Mouse (Mus musculus) E14TG2a.4 (cell line): ENCODE results near the gene Kctd3.

ENCODE experiments used
- CTCF ChIP-seq: conservative IDR thresholded peaks from 2 replicates; pipeline ENCODE4 v1.5.1; 2014; ENCODE audit warnings: low read length
- NANOG ChIP-seq: IDR thresholded peaks from 2 replicates; pipeline ENCODE4 v1.6.1; 2014; ENCODE audit warnings: borderline replicate concordance, low read length, mixed read lengths
- POU5F1 ChIP-seq: IDR thresholded peaks from 2 replicates; pipeline ENCODE4 v1.6.1; 2014; ENCODE audit warnings: low read length, borderline replicate concordance

DNA sequence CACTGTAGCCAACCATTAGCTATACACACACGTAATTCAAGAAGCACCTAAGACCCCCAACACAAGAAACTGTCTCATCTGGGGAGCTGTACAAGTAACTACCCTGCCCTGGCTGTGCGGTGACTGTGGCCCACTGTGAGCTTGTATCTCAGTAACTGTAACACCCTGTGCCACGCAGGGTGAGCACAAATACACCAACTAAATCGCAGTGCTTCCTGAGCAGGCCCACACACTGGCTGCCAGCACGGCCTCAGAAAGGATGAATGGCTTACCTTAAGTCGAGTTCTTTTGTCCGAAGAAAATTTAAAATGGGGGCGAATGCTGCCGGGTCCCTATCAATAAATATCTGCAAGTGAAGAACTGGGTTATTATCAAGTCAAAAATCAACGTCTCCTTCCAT, 7.7 kb downstream of the Kctd3 start:
- TF ChIP-seq CTCF (no peak), POU5F1 (no peak), NANOG (no peak)
